Mouse (Mus musculus) right cerebral cortex, postnatal 4 days (tissue): ENCODE measurements around the gene Rps24.

ENCODE experiments used
- DNase-seq: peaks from one replicate; pipeline ENCODE4 v3.0.0-alpha.2; 2022

Rps24 gene

GRCm38 (mm10) chr14:24512527-24513161, 25.7 kb downstream of the Rps24 start:
- no peak for DNase-seq

GRCm38 (mm10) chr14:24521597-24521996, 34.7 kb downstream of the Rps24 start:
- no peak for DNase-seq

GRCm38 (mm10) chr14:24525137-24525536, 38.2 kb downstream of the Rps24 start:
- no peak for DNase-seq

GRCm38 (mm10) chr14:24525677-24526415, 38.9 kb downstream of the Rps24 start:
- DNase-seq, result no peak

GRCm38 (mm10) chr14:24526440-24526839, 39.5 kb downstream of the Rps24 start:
- no peak for DNase-seq

- DNase-seq, result no peak
These were observed 43.3 kb downstream of the Rps24 start for GRCm38 (mm10) chr14:24530228-24530627.

- no peak for DNase-seq
These were observed 48.1 kb downstream of the Rps24 start for GRCm38 (mm10) chr14:24534865-24535545.

GRCm38 (mm10) chr14:24542901-24543300, 56.0 kb downstream of the Rps24 start:
- no peak for DNase-seq

- peak; percentile 51 for DNase-seq
These were observed 57.1 kb downstream of the Rps24 start for GRCm38 (mm10) chr14:24544057-24544456.
